Mouse (Mus musculus) midbrain, embryonic 13.5 days (tissue): ENCODE data around the gene Aco2. TPM values are rescaled to one million over a fixed set of nuclear protein-coding genes. Genes with fewer than 3 reads are reported as not detected.

Source experiments
- ATAC-seq: fragments of 200-750 bp; cut with Nextera tagmentation; 2 replicates; pipeline ENCODE4 v1.8.0; 2017; ENCODE audit warnings: mild to moderate bottlenecking, moderate TSS enrichment, moderate library complexity
- H3K27ac ChIP-seq: fragments of 300-500 bp; sonication (generic); 2 replicates; pipeline ENCODE4 v1.5.1; 2015; ENCODE audit warnings: inconsistent platforms, mild to moderate bottlenecking, moderate library complexity
- H3K27me3 ChIP-seq: fragments of 300-500 bp; sonication (generic); 2 replicates; pipeline ENCODE4 v1.6.1; 2015; ENCODE audit warnings: mild to moderate bottlenecking, inconsistent platforms
- H3K36me3 ChIP-seq: fragments of 300-500 bp; sonication (generic); 2 replicates; pipeline ENCODE4 v1.6.1; 2015; ENCODE audit warnings: mild to moderate bottlenecking, inconsistent platforms
- H3K4me1 ChIP-seq: fragments of 300-500 bp; sonication (generic); replicated peaks from 2 replicates; pipeline ENCODE4 v1.6.1; 2015; ENCODE audit warnings: inconsistent platforms
- H3K4me2 ChIP-seq: fragments of 300-500 bp; sonication (generic); replicated peaks from 2 replicates; pipeline ENCODE4 v1.6.1; 2015; ENCODE audit warnings: moderate library complexity, mild to moderate bottlenecking, inconsistent platforms
- H3K4me3 ChIP-seq: fragments of 300-500 bp; sonication (generic); replicated peaks from 2 replicates; pipeline ENCODE4 v1.5.1; 2015; ENCODE audit warnings: mild to moderate bottlenecking, inconsistent platforms
- H3K9ac ChIP-seq: fragments of 300-500 bp; sonication (generic); replicated peaks from 2 replicates; pipeline ENCODE4 v1.6.1; 2015; ENCODE audit warnings: mild to moderate bottlenecking, inconsistent platforms
- H3K9me3 ChIP-seq: fragments of 300-500 bp; sonication (generic); 2 replicates; pipeline ENCODE4 v1.6.1; 2016; ENCODE audit warnings: mild to moderate bottlenecking, inconsistent platforms
- WGBS: fragments of 180-500 bp; shearing (Covaris S2); methylation state at CpG from one replicate; pipeline ENCODE4 v1.1.7; 2015; 5-methylcytosine and 5-hydroxymethylcytosine counted together
- polyA plus RNA-seq: library from polyadenylated mRNA; unstranded; fragments of >200 nt; fragmentation: Nextera tagmentation; extraction: Ambion mirVana; gene quantifications from 2 replicates; pipeline ENCODE4 v1.2.1, GENCODE M21; 2015

Gene Aco2
- polyA plus RNA-seq = 220 and 221 TPM in 2 replicates

- no peaks in the 10 kb centered on the region for H3K27me3 ChIP-seq
- peak within 1 kb of the TSS; percentile 97 for H3K27ac ChIP-seq
- H3K4me3 ChIP-seq = peak within 1 kb of the TSS; percentile 98
- under 1% methylated on average over 53 of the region's 53 CpGs for WGBS
- H3K36me3 ChIP-seq = peaks cover 32% of the 10 kb centered on the region
- no peaks in the 10 kb centered on the region for H3K9me3 ChIP-seq
- ATAC-seq = peak; percentile 84
- peak within 1 kb of the TSS; percentile 93 for H3K4me2 ChIP-seq
- H3K9ac ChIP-seq = peak within 1 kb of the TSS; percentile 88
- H3K4me1 ChIP-seq = peaks cover 27% of the 10 kb centered on the region
These were observed at the start of gene Aco2 for GRCm38 (mm10) chr15:81872262-81873136. Gene Aco2, plus strand, starts transcription at chr15:81872309.

- Histone ChIP-seq H3K4me1 (no peaks in the 10 kb centered on the region), H3K9ac (no peak overlapping the region), H3K4me2 (no peak overlapping the region), H3K36me3 (peaks cover 92% of the 10 kb centered on the region), H3K27me3 (no peaks in the 10 kb centered on the region), H3K9me3 (no peaks in the 10 kb centered on the region), H3K27ac (no peak overlapping the region), H3K4me3 (no peak overlapping the region)
- ATAC-seq = no peak
- 90% methylated on average over 3 of the region's 3 CpGs for WGBS
These were observed 49.5 kb upstream of the Aco2 start for GRCm38 (mm10) chr15:81822631-81823030.

GRCm38 (mm10) chr15:81824832-81825231 is 47.3 kb upstream of the Aco2 start:
- H3K4me1 ChIP-seq = no peaks in the 10 kb centered on the region
- 85% methylated on average over 3 of the region's 3 CpGs for WGBS
- H3K27ac ChIP-seq = no peak overlapping the region
- H3K27me3 ChIP-seq = no peaks in the 10 kb centered on the region
- H3K36me3 ChIP-seq = peaks cover 74% of the 10 kb centered on the region
- no peak for ATAC-seq
- no peak overlapping the region for H3K4me3 ChIP-seq
- H3K4me2 ChIP-seq = no peak overlapping the region
- no peaks in the 10 kb centered on the region for H3K9me3 ChIP-seq
- no peak overlapping the region for H3K9ac ChIP-seq

- H3K4me2 ChIP-seq = no peak overlapping the region
- H3K4me1 ChIP-seq = peaks cover 7% of the 10 kb centered on the region; the same call in 1 of the 2 replicates
- H3K36me3 ChIP-seq = peaks cover 41% of the 10 kb centered on the region
- ATAC-seq = no peak
- no peaks in the 10 kb centered on the region for H3K9me3 ChIP-seq
- H3K4me3 ChIP-seq = no peak overlapping the region
- H3K27me3 ChIP-seq = no peaks in the 10 kb centered on the region
- WGBS = 91% methylated on average over 7 of the region's 7 CpGs
- no peak overlapping the region for H3K9ac ChIP-seq
- no peak overlapping the region for H3K27ac ChIP-seq
These were observed 43.5 kb upstream of the Aco2 start for GRCm38 (mm10) chr15:81828426-81829207.

- 65% methylated on average over 2 of the region's 2 CpGs for WGBS
- no peak for ATAC-seq
- Histone ChIP-seq H3K4me3 (no peak overlapping the region), H3K36me3 (peaks cover 36% of the 10 kb centered on the region), H3K4me2 (no peak overlapping the region), H3K27me3 (no peaks in the 10 kb centered on the region), H3K9ac (no peak overlapping the region), H3K9me3 (no peaks in the 10 kb centered on the region), H3K4me1 (peaks cover 7% of the 10 kb centered on the region; the same call in 1 of the 2 replicates), H3K27ac (no peak overlapping the region)
These were observed 42.9 kb upstream of the Aco2 start for GRCm38 (mm10) chr15:81829208-81829580.

- ATAC-seq = no peak
- Histone ChIP-seq H3K27me3 (peaks cover 2% of the 10 kb centered on the region; the same call in 1 of the 2 replicates), H3K9ac (no peak overlapping the region), H3K27ac (no peak overlapping the region), H3K4me3 (no peak overlapping the region), H3K9me3 (no peaks in the 10 kb centered on the region), H3K4me2 (no peak overlapping the region), H3K36me3 (peaks cover 22% of the 10 kb centered on the region), H3K4me1 (peaks cover 7% of the 10 kb centered on the region; the same call in 1 of the 2 replicates)
- 95% methylated on average over 4 of the region's 4 CpGs for WGBS
These were observed 41.6 kb upstream of the Aco2 start for GRCm38 (mm10) chr15:81830530-81830929.

- peaks cover 14% of the 10 kb centered on the region for H3K4me1 ChIP-seq
- 0 out of 2 replicates have a peak overlapping the region, but pooled peaks have one; percentile 8 for H3K9ac ChIP-seq
- H3K36me3 ChIP-seq = peaks cover 15% of the 10 kb centered on the region
- H3K4me3 ChIP-seq = no peak overlapping the region
- no peaks in the 10 kb centered on the region for H3K9me3 ChIP-seq
- H3K27me3 ChIP-seq = peaks cover 4% of the 10 kb centered on the region; the same call in 1 of the 2 replicates
- WGBS = 14% methylated on average over 24 of the region's 24 CpGs
- H3K27ac ChIP-seq = peak overlapping the region; percentile 35; the same call in 1 of the 2 replicates
- ATAC-seq = peak; percentile 93
- peak overlapping the region; percentile 6; the same call in 1 of the 2 replicates for H3K4me2 ChIP-seq
These were observed 40.8 kb upstream of the Aco2 start for GRCm38 (mm10) chr15:81831136-81831825.

- Histone ChIP-seq H3K9ac (no peak overlapping the region), H3K27ac (no peak overlapping the region), H3K27me3 (peaks cover 4% of the 10 kb centered on the region), H3K4me2 (no peak overlapping the region), H3K36me3 (peaks cover 5% of the 10 kb centered on the region), H3K4me1 (peaks cover 19% of the 10 kb centered on the region), H3K9me3 (no peaks in the 10 kb centered on the region), H3K4me3 (no peak overlapping the region)
- ATAC-seq = no peak
- 94% methylated on average over 3 of the region's 3 CpGs for WGBS
These were observed 39.9 kb upstream of the Aco2 start for GRCm38 (mm10) chr15:81832219-81832618.

- Histone ChIP-seq H3K9me3 (no peaks in the 10 kb centered on the region), H3K27ac (no peak overlapping the region), H3K36me3 (no peaks in the 10 kb centered on the region), H3K4me3 (no peak overlapping the region), H3K27me3 (peaks cover 7% of the 10 kb centered on the region), H3K9ac (no peak overlapping the region), H3K4me2 (no peak overlapping the region), H3K4me1 (peaks cover 19% of the 10 kb centered on the region)
- ATAC-seq = no peak
- WGBS = 77% methylated on average over 4 of the region's 4 CpGs
These were observed 38.6 kb upstream of the Aco2 start for GRCm38 (mm10) chr15:81833481-81833880.

- 52% methylated on average over 3 of the region's 3 CpGs for WGBS
- no peaks in the 10 kb centered on the region for H3K36me3 ChIP-seq
- no peak overlapping the region for H3K9ac ChIP-seq
- ATAC-seq = no peak
- H3K4me2 ChIP-seq = no peak overlapping the region
- peaks cover 7% of the 10 kb centered on the region for H3K27me3 ChIP-seq
- no peaks in the 10 kb centered on the region for H3K9me3 ChIP-seq
- no peak overlapping the region for H3K4me3 ChIP-seq
- peaks cover 19% of the 10 kb centered on the region for H3K4me1 ChIP-seq
- H3K27ac ChIP-seq = no peak overlapping the region
These were observed 37.8 kb upstream of the Aco2 start for GRCm38 (mm10) chr15:81834171-81834841.
